Mouse (Mus musculus): ENCODE measurements around the gene Mfap4. TPM values are rescaled to one million over a fixed set of nuclear protein-coding genes. Genes with fewer than 3 reads are reported as not detected.
A peak's percentile ranks its signal among the peaks of the same experiment; 100 is the strongest.

Mfap4 gene
- polyA plus RNA-seq, 1 experiment from 2014 or later = 125 TPM

DNA sequence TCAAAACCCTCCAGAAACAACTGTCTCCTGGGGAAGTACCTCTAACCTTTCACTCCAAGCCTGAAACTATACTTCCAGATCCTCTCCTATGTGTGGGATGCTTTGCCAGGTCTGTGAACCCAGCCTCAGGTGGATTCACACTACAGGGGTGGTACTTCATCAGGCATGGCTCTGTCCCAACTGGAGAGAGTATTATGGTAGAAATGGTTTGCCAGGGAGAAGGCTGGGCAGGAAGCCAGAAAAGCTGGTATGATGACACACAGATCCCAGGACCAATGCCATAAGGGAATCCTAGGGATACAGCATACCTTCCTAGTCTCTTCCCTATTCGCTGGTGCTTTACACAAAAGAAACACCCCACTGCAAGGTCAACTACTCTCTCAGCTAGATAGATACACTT lies 41.6 kb downstream of the Mfap4 start:
- no peak; the same call in 1 of the 2 replicates for ATAC-seq (replicated peaks; ENCODE audit: extremely low read depth, insufficient read depth, low FRiP score)
- Histone ChIP-seq H3K36me3 (ENCODE audit: control insufficient read depth, insufficient read depth) (peaks cover 16% of the 10 kb centered on the region), H3K27ac (ENCODE audit: low read length) (no peak overlapping the region; the same call in 1 of the 2 replicates), H3K27me3 (ENCODE audit: control insufficient read depth, insufficient read depth, low read length) (no peaks in the 10 kb centered on the region), H3K4me3 (ENCODE audit: low read length) (no peak overlapping the region), H3K9me3 (replicated peaks; ENCODE audit: control insufficient read depth, low read length) (no peaks in the 10 kb centered on the region), H3K9ac (ENCODE audit: low read length) (no peak overlapping the region), H3K4me1 (ENCODE audit: control insufficient read depth, insufficient read depth, low read length) (peaks cover 3% of the 10 kb centered on the region; the same call in 1 of the 2 replicates), H3K4me2 (ENCODE audit: low read depth, low read length) (no peak overlapping the region)
- 75% methylated on average over 1 of the region's 1 CpGs for WGBS

DNA sequence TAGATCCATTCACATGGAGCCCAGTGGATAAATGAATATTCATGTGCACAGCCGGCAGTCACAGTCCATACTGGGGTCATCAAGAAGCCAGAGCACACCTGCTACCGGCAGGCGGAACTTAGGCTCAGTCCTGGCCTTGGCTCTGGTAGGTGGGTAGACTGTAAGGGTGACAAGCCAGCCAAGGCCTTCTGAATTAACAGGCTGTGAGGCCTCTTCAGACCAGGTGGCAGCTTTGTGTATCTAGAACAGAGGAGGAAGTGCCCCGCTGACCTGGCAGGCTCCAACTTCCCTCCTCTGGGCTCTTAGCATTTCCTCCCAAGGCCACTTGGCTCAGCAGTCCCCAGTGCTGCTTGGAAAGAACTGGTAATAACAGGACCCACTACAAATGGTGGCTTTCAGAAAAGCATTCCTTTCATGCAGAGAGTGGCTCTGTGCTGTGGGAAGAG lies 44.1 kb downstream of the Mfap4 start:
- Histone ChIP-seq H3K27ac (ENCODE audit: low read length) (no peak overlapping the region), H3K4me3 (ENCODE audit: low read length) (no peak overlapping the region), H3K9ac (ENCODE audit: low read length) (no peak overlapping the region), H3K27me3 (ENCODE audit: control insufficient read depth, insufficient read depth, low read length) (no peaks in the 10 kb centered on the region), H3K4me2 (ENCODE audit: low read depth, low read length) (no peak overlapping the region), H3K36me3 (ENCODE audit: control insufficient read depth, insufficient read depth) (peaks cover 5% of the 10 kb centered on the region; the same call in 1 of the 2 replicates), H3K9me3 (replicated peaks; ENCODE audit: control insufficient read depth, low read length) (no peaks in the 10 kb centered on the region), H3K4me1 (ENCODE audit: control insufficient read depth, insufficient read depth, low read length) (peaks cover 3% of the 10 kb centered on the region; the same call in 1 of the 2 replicates)
- 58% methylated on average over 4 of the region's 4 CpGs for WGBS
- ATAC-seq (replicated peaks; ENCODE audit: extremely low read depth, insufficient read depth, low FRiP score) = no peak

DNA sequence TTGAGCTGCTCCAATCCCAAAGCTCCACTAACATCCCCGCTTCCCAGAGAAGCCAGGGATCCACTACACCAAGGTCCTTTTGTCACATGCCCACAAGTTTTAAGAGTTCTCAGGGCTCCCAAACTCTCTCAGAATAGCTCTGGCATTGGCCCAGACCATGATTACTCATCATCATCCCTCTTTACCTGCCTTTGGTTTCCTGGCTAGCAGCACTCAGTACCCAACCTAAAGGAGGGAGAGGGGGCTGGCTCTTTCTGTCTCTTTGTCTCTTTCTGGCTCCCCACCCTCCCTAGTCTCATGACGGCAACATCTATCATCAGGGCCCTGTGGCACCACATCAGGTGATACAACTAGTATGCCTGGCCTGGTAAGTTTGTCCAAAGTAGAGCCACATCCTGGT lies 47.6 kb downstream of the Mfap4 start:
- Histone ChIP-seq H3K9me3 (replicated peaks; ENCODE audit: control insufficient read depth, low read length) (no peaks in the 10 kb centered on the region), H3K4me3 (ENCODE audit: low read length) (no peak overlapping the region), H3K4me1 (ENCODE audit: control insufficient read depth, insufficient read depth, low read length) (peaks cover 3% of the 10 kb centered on the region; the same call in 1 of the 2 replicates), H3K27me3 (ENCODE audit: control insufficient read depth, insufficient read depth, low read length) (no peaks in the 10 kb centered on the region), H3K4me2 (ENCODE audit: low read depth, low read length) (no peak overlapping the region), H3K36me3 (ENCODE audit: control insufficient read depth, insufficient read depth) (no peaks in the 10 kb centered on the region; the same call in 1 of the 2 replicates), H3K9ac (ENCODE audit: low read length) (no peak overlapping the region), H3K27ac (ENCODE audit: low read length) (no peak overlapping the region)
- 81% methylated on average over 2 of the region's 2 CpGs for WGBS
- no peak for ATAC-seq (replicated peaks; ENCODE audit: extremely low read depth, insufficient read depth, low FRiP score)

DNA sequence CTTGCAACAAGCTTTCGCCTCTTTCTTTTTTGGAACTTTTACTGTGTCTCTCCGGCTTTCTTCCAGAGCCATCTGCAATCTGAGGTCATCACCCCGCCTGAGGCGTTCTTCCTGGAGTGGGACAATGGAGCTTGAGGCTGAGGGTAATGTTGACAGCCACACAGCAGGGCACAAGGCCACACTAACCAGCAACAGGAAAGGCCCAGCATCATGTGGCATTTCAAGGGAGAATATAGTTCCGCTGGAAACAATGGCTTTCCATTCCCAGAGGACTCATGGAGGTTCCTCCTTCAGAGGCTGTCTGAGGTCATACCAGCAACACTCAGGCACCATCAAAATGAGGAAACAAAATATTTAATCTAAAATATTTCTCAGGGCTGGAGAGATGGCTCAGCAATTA lies 48.3 kb downstream of the Mfap4 start:
- Histone ChIP-seq H3K27ac (ENCODE audit: low read length) (no peak overlapping the region), H3K4me1 (ENCODE audit: control insufficient read depth, insufficient read depth, low read length) (peaks cover 3% of the 10 kb centered on the region; the same call in 1 of the 2 replicates), H3K4me3 (ENCODE audit: low read length) (no peak overlapping the region), H3K9ac (ENCODE audit: low read length) (no peak overlapping the region), H3K27me3 (ENCODE audit: control insufficient read depth, insufficient read depth, low read length) (no peaks in the 10 kb centered on the region), H3K9me3 (replicated peaks; ENCODE audit: control insufficient read depth, low read length) (no peaks in the 10 kb centered on the region), H3K36me3 (ENCODE audit: control insufficient read depth, insufficient read depth) (no peaks in the 10 kb centered on the region; the same call in 1 of the 2 replicates), H3K4me2 (ENCODE audit: low read depth, low read length) (no peak overlapping the region)
- WGBS = 60% methylated on average over 5 of the region's 5 CpGs
- ATAC-seq (replicated peaks; ENCODE audit: extremely low read depth, insufficient read depth, low FRiP score) = peak; percentile 77

DNA sequence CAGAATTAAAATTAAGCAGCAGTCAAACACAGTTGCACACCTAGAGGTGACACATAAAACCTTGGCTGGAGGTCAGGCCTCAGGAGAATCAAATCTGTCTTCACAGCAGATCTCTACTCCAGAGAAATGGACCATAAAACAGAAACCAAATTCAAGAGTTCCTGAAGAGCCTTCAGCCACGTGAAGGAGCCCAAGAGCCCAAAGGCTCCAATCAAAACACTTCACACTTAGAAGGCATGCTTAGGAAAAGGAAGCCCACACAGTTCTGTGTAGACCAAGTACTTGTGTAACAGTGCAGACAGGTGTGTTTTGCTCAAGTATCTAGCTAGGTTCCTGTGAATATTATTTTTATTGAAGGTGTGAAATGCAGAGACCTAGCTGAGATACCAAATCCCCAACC lies 50.3 kb downstream of the Mfap4 start:
- no peak for ATAC-seq (replicated peaks; ENCODE audit: extremely low read depth, insufficient read depth, low FRiP score)
- 37% methylated on average over 1 of the region's 1 CpGs for WGBS
- no peak overlapping the region for H3K4me2 ChIP-seq (ENCODE audit: low read depth, low read length)

DNA sequence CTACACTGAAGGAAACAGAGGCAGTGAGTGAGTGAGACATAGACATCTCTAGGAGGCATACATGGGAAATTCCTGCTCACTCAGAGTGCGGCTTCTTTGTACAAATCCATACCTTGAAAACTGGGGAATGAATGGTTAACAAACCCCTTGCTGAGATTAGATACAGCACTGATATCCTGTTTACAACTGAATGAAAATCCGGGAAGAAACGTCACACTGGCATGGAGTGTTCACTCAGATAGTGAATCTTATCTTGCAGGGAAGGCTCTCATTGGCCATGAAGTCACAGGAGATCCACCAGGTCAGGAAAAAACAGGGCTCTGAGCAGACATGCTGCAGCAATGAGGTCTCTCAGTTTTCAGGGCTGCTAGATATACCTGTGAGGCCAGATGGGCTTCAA lies 51.7 kb downstream of the Mfap4 start:
- ATAC-seq (replicated peaks; ENCODE audit: extremely low read depth, insufficient read depth, low FRiP score) = no peak
- Histone ChIP-seq H3K27ac (ENCODE audit: low read length) (no peak overlapping the region), H3K27me3 (ENCODE audit: control insufficient read depth, insufficient read depth, low read length) (no peaks in the 10 kb centered on the region), H3K9me3 (replicated peaks; ENCODE audit: control insufficient read depth, low read length) (no peaks in the 10 kb centered on the region), H3K36me3 (ENCODE audit: control insufficient read depth, insufficient read depth) (no peaks in the 10 kb centered on the region), H3K9ac (ENCODE audit: low read length) (no peak overlapping the region), H3K4me2 (ENCODE audit: low read depth, low read length) (no peak overlapping the region), H3K4me1 (ENCODE audit: control insufficient read depth, insufficient read depth, low read length) (0 out of 2 replicates have a peak, but pooled peaks cover 2% of the 10 kb centered on the region), H3K4me3 (ENCODE audit: low read length) (no peak overlapping the region)
- 41% methylated on average over 3 of the region's 3 CpGs for WGBS

More for the DNA sequence above, 50.3 kb downstream of the Mfap4 start:
- Histone ChIP-seq H3K27me3 (ENCODE audit: control insufficient read depth, insufficient read depth, low read length) (no peaks in the 10 kb centered on the region), H3K9ac (ENCODE audit: low read length) (no peak overlapping the region), H3K36me3 (ENCODE audit: control insufficient read depth, insufficient read depth) (no peaks in the 10 kb centered on the region; the same call in 1 of the 2 replicates), H3K4me1 (ENCODE audit: control insufficient read depth, insufficient read depth, low read length) (0 out of 2 replicates have a peak, but pooled peaks cover 2% of the 10 kb centered on the region), H3K4me3 (ENCODE audit: low read length) (no peak overlapping the region), H3K9me3 (replicated peaks; ENCODE audit: control insufficient read depth, low read length) (no peaks in the 10 kb centered on the region), H3K27ac (ENCODE audit: low read length) (no peak overlapping the region)

DNA sequence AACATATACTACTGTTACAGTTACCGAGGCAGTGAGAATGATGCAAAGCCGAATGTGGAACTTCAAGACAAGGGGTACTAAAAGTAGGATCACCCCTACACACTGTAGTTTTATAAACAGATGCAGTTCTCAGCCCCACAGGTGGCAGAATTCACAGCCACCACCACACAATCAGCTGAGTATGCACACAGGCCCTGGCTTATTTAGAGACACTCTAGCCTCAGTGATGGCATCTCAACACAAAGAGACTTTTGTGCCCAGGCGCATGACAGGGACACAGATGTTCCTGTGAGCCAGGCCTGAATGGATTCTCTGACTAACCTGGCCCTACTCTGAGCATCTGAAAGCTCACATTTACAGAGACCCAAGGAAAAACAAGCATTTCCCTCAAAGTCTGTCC lies 52.1 kb downstream of the Mfap4 start:
- Histone ChIP-seq H3K27ac (ENCODE audit: low read length) (no peak overlapping the region), H3K36me3 (ENCODE audit: control insufficient read depth, insufficient read depth) (no peaks in the 10 kb centered on the region), H3K9me3 (replicated peaks; ENCODE audit: control insufficient read depth, low read length) (no peaks in the 10 kb centered on the region), H3K4me2 (ENCODE audit: low read depth, low read length) (no peak overlapping the region), H3K4me3 (ENCODE audit: low read length) (no peak overlapping the region), H3K27me3 (ENCODE audit: control insufficient read depth, insufficient read depth, low read length) (no peaks in the 10 kb centered on the region), H3K9ac (ENCODE audit: low read length) (no peak overlapping the region), H3K4me1 (ENCODE audit: control insufficient read depth, insufficient read depth, low read length) (0 out of 2 replicates have a peak, but pooled peaks cover 2% of the 10 kb centered on the region)
- WGBS = 82% methylated on average over 3 of the region's 3 CpGs
- no peak for ATAC-seq (replicated peaks; ENCODE audit: extremely low read depth, insufficient read depth, low FRiP score)

Other genes with a start within 250 kb of the Mfap4 start
- 33.2 and 34.3 TPM in 2 replicates for gene Aldh3a2, start 218.0 kb upstream of the Mfap4 start, polyA plus RNA-seq (2015; fragmentation: Nextera tagmentation; extraction: Ambion mirVana)
- 0.07 and 0.24 TPM in 2 replicates for gene Slc47a2, start 142.6 kb upstream of the Mfap4 start, polyA plus RNA-seq (2015; fragmentation: Nextera tagmentation; extraction: Ambion mirVana)
- gene Slc47a1, start 107.1 kb upstream of the Mfap4 start, polyA plus RNA-seq (2015; fragmentation: Nextera tagmentation; extraction: Ambion mirVana) = 25.0 and 26.8 TPM in 2 replicates
- 0.07 and 0.29 TPM in 2 replicates for gene Rnf112, start 31.3 kb upstream of the Mfap4 start, polyA plus RNA-seq (2015; fragmentation: Nextera tagmentation; extraction: Ambion mirVana)
- 27.4 and 28.9 TPM in 2 replicates for gene Mapk7, start 9.0 kb downstream of the Mfap4 start, polyA plus RNA-seq (2015; fragmentation: Nextera tagmentation; extraction: Ambion mirVana)
- 11.6 and 13.3 TPM in 2 replicates for gene B9d1, start 19.7 kb downstream of the Mfap4 start, polyA plus RNA-seq (2015; fragmentation: Nextera tagmentation; extraction: Ambion mirVana)
- 19.0 and 19.7 TPM in 2 replicates for gene Epn2, start 94.3 kb downstream of the Mfap4 start, polyA plus RNA-seq (2015; fragmentation: Nextera tagmentation; extraction: Ambion mirVana)
- 13.9 and 15.7 TPM in 2 replicates for gene Grap, start 167.8 kb downstream of the Mfap4 start, polyA plus RNA-seq (2015; fragmentation: Nextera tagmentation; extraction: Ambion mirVana)
- 0.97 and 1.5 TPM in 2 replicates for gene Fam83g, start 198.7 kb downstream of the Mfap4 start, polyA plus RNA-seq (2015; fragmentation: Nextera tagmentation; extraction: Ambion mirVana)
- gene Slc5a10, start 235.4 kb downstream of the Mfap4 start, polyA plus RNA-seq (2015; fragmentation: Nextera tagmentation; extraction: Ambion mirVana) = 0.11 TPM in 1 of 2 replicates, not detected in the other